Mouse (Mus musculus) neural tube, embryonic 14.5 days (tissue): ENCODE data around the gene Fbf1. TPM values are rescaled to one million over a fixed set of nuclear protein-coding genes. Genes with fewer than 3 reads are reported as not detected.
A peak's percentile ranks its signal among the peaks of the same experiment; 100 is the strongest.

Experiments used
- ATAC-seq: fragments of 200-750 bp; cut with Nextera tagmentation; 2 replicates; pipeline ENCODE4 v1.8.0; 2017; ENCODE audit warnings: low read depth, mild to moderate bottlenecking, moderate TSS enrichment, moderate library complexity
- H3K27ac ChIP-seq: fragments of 300-500 bp; sonication (generic); 2 replicates; pipeline ENCODE4 v1.5.1; 2014; ENCODE audit warnings: low read depth, mild to moderate bottlenecking, control low read depth, low read length, moderate library complexity, mixed read lengths
- H3K27me3 ChIP-seq: fragments of 300-500 bp; sonication (generic); 2 replicates; pipeline ENCODE4 v1.6.1; 2014; ENCODE audit warnings: low read length; ENCODE audit not compliant: control insufficient read depth, insufficient read depth
- H3K36me3 ChIP-seq: fragments of 300-500 bp; sonication (generic); 2 replicates; pipeline ENCODE4 v1.6.1; 2014; ENCODE audit warnings: low read length, mixed read lengths; ENCODE audit not compliant: control insufficient read depth, insufficient read depth
- H3K4me1 ChIP-seq: fragments of 300-500 bp; sonication (generic); 2 replicates; pipeline ENCODE4 v1.6.1; 2014; ENCODE audit warnings: low read length; ENCODE audit not compliant: control insufficient read depth, insufficient read depth
- H3K4me2 ChIP-seq: fragments of 300-500 bp; sonication (generic); 2 replicates; pipeline ENCODE4 v1.6.1; 2014; ENCODE audit warnings: mild to moderate bottlenecking, low read depth, low read length, control low read depth
- H3K4me3 ChIP-seq: fragments of 300-500 bp; sonication (generic); 2 replicates; pipeline ENCODE4 v1.5.1; 2014; ENCODE audit warnings: low read depth, low read length, control low read depth, mixed read lengths
- H3K9ac ChIP-seq: fragments of 300-500 bp; sonication (generic); replicated peaks from 2 replicates; pipeline ENCODE4 v1.6.1; 2014; ENCODE audit warnings: low read depth, mild to moderate bottlenecking, control low read depth, low read length, mixed read lengths
- H3K9me3 ChIP-seq: fragments of 300-500 bp; sonication (generic); 2 replicates; pipeline ENCODE4 v1.6.1; 2016; ENCODE audit warnings: low read length; ENCODE audit not compliant: control insufficient read depth
- WGBS: fragments of 180-500 bp; shearing (Covaris S2); extraction: QIAGEN DNeasy Blood & Tissue Kit; methylation state at CpG from one replicate; pipeline ENCODE4 v1.1.7; 2014; 5-methylcytosine and 5-hydroxymethylcytosine counted together
- polyA plus RNA-seq: library from polyadenylated mRNA; unstranded; fragments of >200 nt; fragmentation: Nextera tagmentation; extraction: Ambion mirVana; gene quantifications from 2 replicates; pipeline ENCODE4 v1.2.1, GENCODE M21; 2014

Gene Fbf1
- polyA plus RNA-seq, 1 experiment from 2014 or later, result 42.2 TPM

GRCm38 (mm10) chr11:116101931-116102381 lies 66.0 kb downstream of the Fbf1 start:
- no peak overlapping the region for H3K4me2 ChIP-seq
- no peaks in the 10 kb centered on the region for H3K9me3 ChIP-seq
- H3K9ac ChIP-seq, result no peak overlapping the region
- H3K4me1 ChIP-seq, result peaks cover 4% of the 10 kb centered on the region
- H3K27me3 ChIP-seq, result peaks cover 4% of the 10 kb centered on the region
- WGBS, result 30% methylated on average over 11 of the region's 11 CpGs
- no peak overlapping the region for H3K4me3 ChIP-seq
- peak; percentile 61; the same call in 1 of the 2 replicates for ATAC-seq
- no peaks in the 10 kb centered on the region for H3K36me3 ChIP-seq
- H3K27ac ChIP-seq, result peak overlapping the region; percentile 78

- ATAC-seq, result no peak
- Histone ChIP-seq H3K4me1 (peaks cover 4% of the 10 kb centered on the region), H3K27ac (peak overlapping the region; percentile 78; the same call in 1 of the 2 replicates)
Measured at GRCm38 (mm10) chr11:116100839-116101238, 67.1 kb downstream of the Fbf1 start.

GRCm38 (mm10) chr11:116100385-116100784 lies 67.6 kb downstream of the Fbf1 start:
- Histone ChIP-seq H3K4me1 (peaks cover 4% of the 10 kb centered on the region), H3K36me3 (no peaks in the 10 kb centered on the region), H3K4me3 (no peak overlapping the region), H3K27me3 (no peaks in the 10 kb centered on the region), H3K9me3 (no peaks in the 10 kb centered on the region), H3K27ac (no peak overlapping the region), H3K9ac (no peak overlapping the region), H3K4me2 (no peak overlapping the region)
- no peak for ATAC-seq
- WGBS, result 83% methylated on average over 6 of the region's 6 CpGs

More at GRCm38 (mm10) chr11:116100839-116101238, 67.1 kb downstream of the Fbf1 start:
- Histone ChIP-seq H3K9ac (no peak overlapping the region), H3K4me3 (no peak overlapping the region), H3K4me2 (no peak overlapping the region), H3K9me3 (no peaks in the 10 kb centered on the region), H3K27me3 (no peaks in the 10 kb centered on the region), H3K36me3 (no peaks in the 10 kb centered on the region)
- WGBS, result 86% methylated on average over 7 of the region's 7 CpGs

DNA sequence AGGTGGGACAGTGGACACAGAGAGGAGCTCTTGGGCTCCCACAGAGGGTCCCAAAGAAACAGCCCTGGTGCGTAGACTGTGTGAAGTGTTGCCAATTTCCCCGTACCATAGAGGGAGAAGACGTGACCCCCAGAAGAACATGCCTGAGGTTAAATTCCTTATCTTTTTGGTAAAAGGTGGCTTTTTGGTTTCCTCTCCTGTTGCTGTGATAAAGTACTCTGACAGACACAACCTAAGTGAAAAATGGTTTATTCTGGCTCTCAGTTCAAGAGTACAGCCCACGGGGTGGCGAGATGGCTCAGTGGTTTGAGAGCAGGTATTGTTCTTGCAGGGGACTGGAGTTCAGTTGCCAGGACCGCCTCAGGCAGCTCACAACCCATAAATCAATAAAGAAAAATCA lies 68.5 kb downstream of the Fbf1 start:
- Histone ChIP-seq H3K27me3 (no peaks in the 10 kb centered on the region), H3K4me3 (no peak overlapping the region), H3K9ac (no peak overlapping the region), H3K9me3 (no peaks in the 10 kb centered on the region), H3K27ac (no peak overlapping the region), H3K4me2 (no peak overlapping the region), H3K36me3 (no peaks in the 10 kb centered on the region), H3K4me1 (peaks cover 2% of the 10 kb centered on the region)
- ATAC-seq, result no peak
- 87% methylated on average over 6 of the region's 6 CpGs for WGBS

GRCm38 (mm10) chr11:116098711-116099460 lies 69.1 kb downstream of the Fbf1 start:
- Histone ChIP-seq H3K4me2 (no peak overlapping the region), H3K4me3 (no peak overlapping the region), H3K27ac (no peak overlapping the region), H3K9me3 (no peaks in the 10 kb centered on the region), H3K27me3 (no peaks in the 10 kb centered on the region), H3K4me1 (no peaks in the 10 kb centered on the region), H3K9ac (no peak overlapping the region), H3K36me3 (no peaks in the 10 kb centered on the region)
- no peak for ATAC-seq
- 74% methylated on average over 14 of the region's 14 CpGs for whole genome bisulfite sequencing

DNA sequence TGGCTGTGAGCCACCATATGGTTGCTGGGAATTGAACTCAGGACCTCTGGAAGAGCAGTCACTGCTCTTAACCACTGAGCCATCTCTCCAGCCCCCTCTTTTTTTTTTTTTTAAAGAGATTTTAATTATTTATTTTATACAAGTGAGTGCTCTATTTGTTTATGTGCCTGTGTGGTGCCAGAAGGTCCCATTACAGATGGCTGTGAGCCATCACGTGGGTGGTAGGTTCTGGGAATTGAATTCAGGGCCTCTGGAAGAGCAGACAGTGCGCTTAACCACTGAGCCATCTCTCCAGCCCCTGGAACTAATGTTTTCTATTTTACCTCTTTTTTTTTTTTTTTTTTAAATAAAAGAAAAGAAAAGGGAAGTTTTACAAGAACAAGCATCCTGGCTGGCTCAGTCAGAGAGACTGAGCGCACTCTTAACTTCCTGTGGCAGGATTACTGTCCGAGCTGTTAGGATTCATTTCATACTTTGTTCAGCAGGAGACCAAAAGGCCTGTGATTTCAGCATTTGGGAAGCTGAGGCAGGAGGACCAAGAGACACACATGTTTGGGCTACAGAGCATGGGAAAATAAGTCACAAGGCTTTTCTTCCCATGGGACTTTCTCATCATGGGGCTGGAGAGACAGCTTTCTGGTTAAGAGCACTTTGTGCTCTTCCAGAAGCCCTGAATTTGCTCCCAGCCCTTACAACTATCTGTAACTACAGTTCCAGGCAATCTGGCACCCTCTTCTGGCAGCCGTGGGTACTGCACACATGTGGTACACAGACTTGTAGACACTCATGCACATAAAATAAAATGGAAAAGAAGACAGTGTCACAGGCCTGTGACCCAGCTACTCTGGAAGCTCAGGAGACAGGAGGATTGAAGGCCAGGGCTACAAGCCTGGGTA lies 71.5 kb downstream of the Fbf1 start:
- no peak overlapping the region for H3K27ac ChIP-seq
- no peaks in the 10 kb centered on the region for H3K4me1 ChIP-seq
- no peak for ATAC-seq
- WGBS, result 87% methylated on average over 5 of the region's 5 CpGs
- no peak overlapping the region for H3K9ac ChIP-seq
- no peaks in the 10 kb centered on the region for H3K9me3 ChIP-seq
- H3K4me3 ChIP-seq, result no peak overlapping the region
- no peaks in the 10 kb centered on the region for H3K36me3 ChIP-seq
- no peaks in the 10 kb centered on the region for H3K27me3 ChIP-seq
- H3K4me2 ChIP-seq, result no peak overlapping the region

DNA sequence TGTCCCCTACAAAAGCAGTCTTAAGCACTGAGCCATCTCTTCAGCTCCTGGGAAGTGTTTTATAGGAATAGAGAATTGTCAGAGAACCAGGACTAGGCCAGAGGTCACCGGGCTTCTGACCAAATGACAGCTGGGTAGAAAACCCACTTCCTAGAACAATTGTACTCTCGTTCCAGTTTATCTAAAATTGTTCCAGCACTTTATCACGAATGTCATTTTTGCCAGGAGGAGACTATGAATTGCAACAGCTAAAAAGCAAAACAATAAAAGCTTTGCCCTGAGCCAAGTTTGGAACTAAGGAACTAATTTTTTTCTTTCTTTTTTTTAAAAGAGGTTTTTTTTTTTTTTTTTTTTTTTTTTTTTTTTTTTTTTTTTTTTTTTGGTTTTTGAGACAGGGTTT lies 72.4 kb downstream of the Fbf1 start:
- WGBS, result 77% methylated on average over 3 of the region's 3 CpGs
- H3K9me3 ChIP-seq, result no peaks in the 10 kb centered on the region

DNA sequence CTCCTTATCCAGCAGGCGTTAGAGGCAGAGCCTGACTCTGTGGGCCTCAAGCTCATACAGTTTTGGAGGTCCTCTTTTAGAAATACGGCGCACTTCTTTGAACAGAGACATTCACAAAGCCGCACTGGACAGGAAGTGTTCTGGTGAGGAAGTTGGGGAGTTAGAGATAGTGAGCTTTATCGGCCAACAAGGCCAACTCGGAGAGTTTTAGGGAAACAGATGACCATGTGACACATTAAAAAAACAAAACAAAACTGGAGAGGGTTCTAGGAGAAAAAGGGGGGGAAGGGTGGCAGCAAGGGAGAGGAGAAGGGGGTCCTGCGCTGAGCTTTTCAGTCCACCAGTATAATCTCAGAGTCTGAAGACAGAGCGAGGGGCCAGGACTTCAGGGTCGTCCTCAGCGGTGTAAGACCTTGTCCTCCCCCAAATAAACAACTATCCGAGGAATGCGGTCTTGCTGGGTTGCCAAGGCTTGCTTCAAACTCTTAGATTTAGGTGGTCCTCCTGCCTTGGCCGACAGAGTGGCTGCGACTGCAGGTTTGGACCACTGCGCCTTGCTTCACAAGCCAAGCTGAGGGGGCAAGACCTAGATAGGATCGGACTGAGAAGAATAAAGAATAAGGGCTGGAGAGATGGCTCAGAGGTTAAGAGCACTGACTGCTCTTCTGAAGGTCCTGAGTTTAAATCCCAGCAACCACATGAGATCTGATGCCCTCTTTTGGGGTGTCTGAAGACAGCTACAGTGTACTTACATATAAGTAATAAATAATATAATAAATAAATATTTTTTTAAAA lies 74.0 kb downstream of the Fbf1 start:
- 71% methylated on average over 16 of the region's 16 CpGs for WGBS
- Histone ChIP-seq H3K4me2 (no peak overlapping the region), H3K4me3 (no peak overlapping the region), H3K9ac (no peak overlapping the region), H3K27me3 (no peaks in the 10 kb centered on the region), H3K36me3 (no peaks in the 10 kb centered on the region), H3K27ac (no peak overlapping the region), H3K4me1 (no peaks in the 10 kb centered on the region), H3K9me3 (no peaks in the 10 kb centered on the region)
- ATAC-seq, result no peak

More for the DNA sequence above, 72.4 kb downstream of the Fbf1 start:
- no peak overlapping the region for H3K4me2 ChIP-seq
- H3K9ac ChIP-seq, result no peak overlapping the region
- no peak overlapping the region for H3K4me3 ChIP-seq
- no peaks in the 10 kb centered on the region for H3K36me3 ChIP-seq
- no peaks in the 10 kb centered on the region for H3K27me3 ChIP-seq
- ATAC-seq, result no peak
- H3K4me1 ChIP-seq, result no peaks in the 10 kb centered on the region
- H3K27ac ChIP-seq, result no peak overlapping the region
